Mouse (Mus musculus) thymus, adult 2 months (tissue): ENCODE data around the gene Lrrc66. TPM values are rescaled to one million over a fixed set of nuclear protein-coding genes. Genes with fewer than 3 reads are reported as not detected.

ENCODE experiments used
- DNase-seq: peaks from one replicate; pipeline ENCODE4 v3.0.0; 2021
- H3K27ac ChIP-seq: fragments of 200-500 bp; 2 replicates; pipeline ENCODE4 v1.5.1; 2012; ENCODE audit warnings: low read length, control low read depth; ENCODE audit not compliant: control insufficient read depth, insufficient read depth
- H3K27me3 ChIP-seq: fragments of 200-500 bp; 2 replicates; pipeline ENCODE4 v1.6.1; 2012; ENCODE audit warnings: mild to moderate bottlenecking, low read length, moderate library complexity, mixed read lengths; ENCODE audit not compliant: control insufficient read depth, insufficient read depth
- H3K36me3 ChIP-seq: fragments of 200-500 bp; 2 replicates; pipeline ENCODE4 v1.6.1; 2012; ENCODE audit warnings: mild to moderate bottlenecking, low read length, moderate library complexity; ENCODE audit not compliant: control insufficient read depth, insufficient read depth
- H3K4me1 ChIP-seq: fragments of 200-500 bp; replicated peaks from 2 replicates; pipeline ENCODE4 v1.6.1; 2012; ENCODE audit warnings: low read length; ENCODE audit not compliant: control insufficient read depth, insufficient read depth
- H3K4me3 ChIP-seq: fragments of 200-500 bp; 2 replicates; pipeline ENCODE4 v1.5.1; 2012; ENCODE audit warnings: mild to moderate bottlenecking, low read length, control low read depth, moderate library complexity; ENCODE audit not compliant: control insufficient read depth, insufficient read depth
- CTCF ChIP-seq: fragments of 200-500 bp; IDR thresholded peaks from 2 replicates; pipeline ENCODE4 v1.5.1; 2012; ENCODE audit warnings: mild to moderate bottlenecking, control low read depth, low read length, moderate library complexity, borderline replicate concordance; ENCODE audit not compliant: control insufficient read depth, poor library complexity, insufficient read depth; ENCODE audit errors: extremely low read depth
- POLR2A ChIP-seq: fragments of 200-500 bp; IDR thresholded peaks from 2 replicates; pipeline ENCODE4 v1.6.1; 2012; ENCODE audit warnings: mild to moderate bottlenecking, low read length, control low read depth, moderate library complexity; ENCODE audit not compliant: control insufficient read depth, poor library complexity, insufficient read depth; ENCODE audit errors: extremely low read depth
- WGBS: fragments of 180-500 bp; shearing (Covaris S2); methylation state at CpG from one replicate; pipeline ENCODE4 v1.1.7; 2018; 5-methylcytosine and 5-hydroxymethylcytosine counted together
- polyA plus RNA-seq: library from polyadenylated mRNA; depleted of rRNA; stranded (reverse); fragments of >200 nt; gene quantifications from 2 replicates; pipeline ENCODE4 v1.2.3, GENCODE M21; 2012

The Lrrc66 gene
- polyA plus RNA-seq, 1 experiment, result 0.07 TPM

DNA sequence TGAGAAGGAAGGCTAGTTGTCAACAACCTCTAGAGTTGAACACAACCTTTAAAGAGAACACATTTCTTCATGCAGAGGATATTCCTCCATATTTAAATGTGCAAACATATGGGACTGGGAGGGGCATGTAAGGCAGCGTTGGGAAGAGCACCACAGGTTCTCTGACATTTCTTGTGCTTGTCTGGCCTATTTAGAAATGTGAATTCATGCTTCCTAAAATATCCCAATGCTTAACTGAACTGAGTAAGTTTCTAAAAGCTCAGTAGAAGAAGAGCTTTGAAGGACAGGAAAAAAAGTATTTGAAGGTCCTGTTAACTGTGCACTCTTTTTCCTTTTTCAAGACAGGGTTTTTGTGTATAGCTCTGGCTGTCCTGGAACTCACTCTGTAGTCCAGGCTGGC, 13.4 kb downstream of the Lrrc66 start:
- 89% methylated on average over 1 of the region's 1 CpGs for WGBS

DNA sequence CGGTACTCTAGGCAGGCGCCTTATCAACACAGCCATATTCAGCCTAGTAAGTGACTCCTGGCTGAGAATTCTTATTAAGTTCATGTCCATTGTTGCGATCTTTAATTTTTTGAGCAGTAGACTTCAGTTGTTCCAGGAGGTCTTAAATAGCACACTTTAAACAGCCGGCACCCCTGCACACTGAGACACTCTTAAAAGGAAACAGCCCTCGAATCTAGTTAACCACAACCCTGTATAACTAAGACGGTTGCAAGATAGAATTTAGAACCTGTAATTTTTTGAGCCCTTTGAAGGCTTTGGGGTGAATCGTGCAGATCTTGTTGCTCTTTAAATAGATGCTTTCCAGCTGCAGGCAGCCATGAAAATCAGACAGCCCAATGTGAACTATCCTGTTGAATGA, 17.1 kb downstream of the Lrrc66 start:
- WGBS, result 13% methylated on average over 7 of the region's 7 CpGs
- no peaks in the 10 kb centered on the region for H3K27me3 ChIP-seq
- peaks cover 5% of the 10 kb centered on the region for H3K4me1 ChIP-seq
- H3K27ac ChIP-seq, result no peak overlapping the region
- no peak overlapping the region for H3K4me3 ChIP-seq
- no peaks in the 10 kb centered on the region for H3K36me3 ChIP-seq
- DNase-seq, result peak; percentile 16
- TF ChIP-seq CTCF, result no peak
- TF ChIP-seq POLR2A, result no peak

More for the DNA sequence above, 13.4 kb downstream of the Lrrc66 start:
- Histone ChIP-seq H3K27me3 (no peaks in the 10 kb centered on the region), H3K36me3 (no peaks in the 10 kb centered on the region), H3K27ac (no peak overlapping the region), H3K4me1 (peaks cover 5% of the 10 kb centered on the region), H3K4me3 (no peak overlapping the region)
- no peak for DNase-seq
- TF ChIP-seq CTCF (no peak), POLR2A (no peak)

DNA sequence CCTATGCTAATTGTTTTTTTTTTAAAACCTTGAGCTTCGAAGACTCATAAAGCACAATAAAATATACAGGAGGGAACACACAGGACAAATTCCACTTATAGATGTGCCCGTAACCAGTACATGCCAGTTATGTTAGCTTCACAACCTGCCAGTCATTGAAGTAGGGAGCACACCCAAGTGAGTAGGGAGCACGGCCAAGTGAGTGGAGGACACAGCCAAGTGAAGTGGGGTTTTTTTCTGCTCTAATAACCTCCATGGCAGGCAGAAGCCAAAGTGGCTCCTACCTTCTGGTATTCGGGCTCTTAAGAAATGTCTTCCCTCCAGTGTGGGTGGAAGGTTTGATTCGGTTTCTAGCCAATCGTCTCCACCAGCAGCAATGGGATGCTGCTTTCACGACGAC, 19.0 kb downstream of the Lrrc66 start:
- no peak overlapping the region for H3K4me3 ChIP-seq
- no peak overlapping the region for H3K27ac ChIP-seq
- no peaks in the 10 kb centered on the region for H3K27me3 ChIP-seq
- DNase-seq, result no peak
- 99% methylated on average over 8 of the region's 8 CpGs for WGBS
- TF ChIP-seq POLR2A, result no peak
- TF ChIP-seq CTCF, result no peak
- H3K36me3 ChIP-seq, result no peaks in the 10 kb centered on the region
- peaks cover 5% of the 10 kb centered on the region for H3K4me1 ChIP-seq

DNA sequence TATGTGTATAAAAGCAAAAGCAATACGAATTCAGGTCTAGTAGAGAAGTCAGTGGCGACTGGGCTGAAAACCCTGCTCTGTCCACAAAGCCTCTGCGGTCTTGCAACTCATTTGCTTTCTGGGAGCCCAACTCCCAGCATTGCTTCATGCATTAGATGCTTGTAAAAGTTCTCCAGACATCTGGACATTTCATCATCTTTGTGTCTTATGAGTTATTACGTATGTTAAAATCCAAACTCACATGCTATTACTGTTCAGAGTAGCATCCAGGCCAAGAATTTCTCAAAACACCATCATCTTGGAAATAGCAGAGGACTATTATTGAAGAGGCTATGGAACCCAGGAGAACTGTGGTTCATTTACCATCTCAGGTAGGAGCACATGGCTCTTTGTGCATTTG, 21.3 kb downstream of the Lrrc66 start:
- no peak for TF ChIP-seq POLR2A
- TF ChIP-seq CTCF, result no peak
- H3K4me1 ChIP-seq, result peaks cover 5% of the 10 kb centered on the region

DNA sequence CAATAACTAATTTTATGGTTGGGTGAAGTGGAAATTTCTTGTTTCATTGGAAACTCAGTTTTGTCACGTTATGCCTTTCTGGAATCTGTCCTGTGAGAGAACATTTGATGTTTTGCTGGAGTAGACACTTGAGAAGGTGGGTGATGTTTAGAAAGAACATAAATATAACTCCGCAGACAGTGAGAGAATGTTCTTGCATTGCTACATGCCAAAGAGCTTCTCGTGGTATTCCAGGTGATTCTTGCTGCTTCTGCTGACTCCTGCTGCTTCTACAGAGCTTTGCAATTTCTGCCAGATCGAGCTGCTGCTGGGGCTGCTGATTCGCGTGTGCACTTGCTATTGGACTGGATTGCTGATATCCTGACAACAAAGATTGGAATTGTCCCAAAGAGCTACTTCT, 27.4 kb downstream of the Lrrc66 start:
- no peak overlapping the region for H3K27ac ChIP-seq
- no peak for DNase-seq
- no peaks in the 10 kb centered on the region for H3K36me3 ChIP-seq
- no peaks in the 10 kb centered on the region for H3K27me3 ChIP-seq
- 96% methylated on average over 6 of the region's 6 CpGs for WGBS
- H3K4me3 ChIP-seq, result no peak overlapping the region
- TF ChIP-seq POLR2A, result no peak
- TF ChIP-seq CTCF, result no peak
- no peaks in the 10 kb centered on the region for H3K4me1 ChIP-seq

More for the DNA sequence above, 21.3 kb downstream of the Lrrc66 start:
- DNase-seq, result no peak
- Histone ChIP-seq H3K36me3 (no peaks in the 10 kb centered on the region), H3K27me3 (no peaks in the 10 kb centered on the region), H3K4me3 (no peak overlapping the region), H3K27ac (no peak overlapping the region)
- WGBS, result 98% methylated on average over 4 of the region's 4 CpGs

DNA sequence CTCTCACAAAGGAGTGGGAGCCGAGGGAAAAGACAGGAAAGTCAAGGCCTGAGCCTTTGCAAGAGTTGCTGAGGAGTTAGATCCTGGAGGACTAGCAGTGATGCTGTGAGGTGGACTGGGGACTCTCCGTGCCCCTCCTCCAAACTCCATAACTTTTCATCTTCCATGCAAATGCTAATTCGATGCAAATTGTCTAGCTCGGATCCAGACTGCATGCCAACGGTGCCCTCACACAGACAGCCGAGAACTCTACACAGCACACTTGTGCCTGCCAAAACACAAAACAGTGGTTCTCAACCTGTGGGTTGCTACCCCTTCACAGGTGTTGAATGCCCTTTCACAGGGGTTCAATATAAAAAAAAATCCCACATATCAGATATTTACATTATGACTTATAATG, 27.8 kb downstream of the Lrrc66 start:
- H3K27me3 ChIP-seq, result no peaks in the 10 kb centered on the region
- TF ChIP-seq POLR2A (no peak), CTCF (no peak)
- H3K4me3 ChIP-seq, result no peak overlapping the region
- H3K27ac ChIP-seq, result no peak overlapping the region
- no peak for DNase-seq
- WGBS, result 97% methylated on average over 6 of the region's 6 CpGs
- no peaks in the 10 kb centered on the region for H3K36me3 ChIP-seq
- no peaks in the 10 kb centered on the region for H3K4me1 ChIP-seq

DNA sequence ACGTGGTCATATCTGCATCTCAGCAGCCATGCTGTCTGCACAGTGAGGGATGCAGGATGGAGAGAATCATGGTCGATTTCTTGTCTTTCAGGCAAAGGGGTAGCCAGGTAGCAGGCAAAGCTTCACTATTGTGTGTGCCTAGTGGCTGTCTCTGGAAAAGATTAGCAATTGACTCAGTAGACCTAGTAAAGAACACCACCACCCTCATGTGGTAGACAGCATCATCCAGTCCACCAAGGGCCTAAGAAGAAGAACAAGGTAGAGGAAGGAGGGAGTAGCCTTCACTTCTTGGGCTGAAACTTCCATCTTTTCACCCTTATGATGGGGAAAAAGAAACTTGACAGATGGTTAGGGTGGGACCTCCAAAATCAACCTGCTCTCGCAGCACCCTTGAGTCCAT, 29.5 kb downstream of the Lrrc66 start:
- TF ChIP-seq CTCF, result no peak
- no peak for TF ChIP-seq POLR2A
- no peaks in the 10 kb centered on the region for H3K36me3 ChIP-seq
- no peaks in the 10 kb centered on the region for H3K27me3 ChIP-seq
- DNase-seq, result no peak
- no peaks in the 10 kb centered on the region for H3K4me1 ChIP-seq
- no peak overlapping the region for H3K27ac ChIP-seq
- WGBS, result 80% methylated on average over 3 of the region's 3 CpGs
- no peak overlapping the region for H3K4me3 ChIP-seq
